Mouse (Mus musculus) embryonic facial prominence, embryonic 13.5 days (tissue): ENCODE measurements around the gene Nup188. TPM values are rescaled to one million over a fixed set of nuclear protein-coding genes. Genes with fewer than 3 reads are reported as not detected.
A peak's percentile ranks its signal among the peaks of the same experiment; 100 is the strongest.

Experiments
- ATAC-seq: fragments of 200-750 bp; cut with Nextera tagmentation; 2 replicates; pipeline ENCODE4 v1.8.0; 2017; ENCODE audit warnings: low read depth; ENCODE audit not compliant: insufficient number of reproducible peaks, insufficient read depth, low FRiP score, low TSS enrichment
- H3K27ac ChIP-seq: fragments of 300-500 bp; sonication (generic); 2 replicates; pipeline ENCODE4 v1.5.1; 2015; ENCODE audit warnings: moderate library complexity, mild to moderate bottlenecking, inconsistent platforms
- H3K27me3 ChIP-seq: fragments of 300-500 bp; sonication (generic); 2 replicates; pipeline ENCODE4 v1.6.1; 2015; ENCODE audit warnings: mild to moderate bottlenecking, inconsistent platforms
- H3K36me3 ChIP-seq: fragments of 300-500 bp; sonication (generic); 2 replicates; pipeline ENCODE4 v1.6.1; 2015; ENCODE audit warnings: mild to moderate bottlenecking, inconsistent platforms
- H3K4me1 ChIP-seq: fragments of 300-500 bp; sonication (generic); 2 replicates; pipeline ENCODE4 v1.6.1; 2015; ENCODE audit warnings: inconsistent platforms
- H3K4me2 ChIP-seq: fragments of 300-500 bp; sonication (generic); 2 replicates; pipeline ENCODE4 v1.6.1; 2015; ENCODE audit warnings: moderate library complexity, mild to moderate bottlenecking, inconsistent platforms
- H3K4me3 ChIP-seq: fragments of 300-500 bp; sonication (generic); 2 replicates; pipeline ENCODE4 v1.5.1; 2015; ENCODE audit warnings: mild to moderate bottlenecking, inconsistent platforms
- H3K9ac ChIP-seq: fragments of 300-500 bp; sonication (generic); 2 replicates; pipeline ENCODE4 v1.6.1; 2015; ENCODE audit warnings: mild to moderate bottlenecking, inconsistent platforms
- H3K9me3 ChIP-seq: fragments of 300-500 bp; sonication (generic); 2 replicates; pipeline ENCODE4 v1.6.1; 2016; ENCODE audit warnings: inconsistent platforms
- WGBS: fragments of 180-500 bp; shearing (Covaris S2); methylation state at CpG from one replicate; pipeline ENCODE4 v1.1.7; 2015; ENCODE audit warnings: mixed read lengths; 5-methylcytosine and 5-hydroxymethylcytosine counted together
- polyA plus RNA-seq: library from polyadenylated mRNA; unstranded; fragments of >200 nt; fragmentation: Nextera tagmentation; extraction: Ambion mirVana; gene quantifications from 2 replicates; pipeline ENCODE4 v1.2.1, GENCODE M21; 2015

The Nup188 gene
- polyA plus RNA-seq, 1 experiment from 2014 or later, result 40.7 TPM

DNA sequence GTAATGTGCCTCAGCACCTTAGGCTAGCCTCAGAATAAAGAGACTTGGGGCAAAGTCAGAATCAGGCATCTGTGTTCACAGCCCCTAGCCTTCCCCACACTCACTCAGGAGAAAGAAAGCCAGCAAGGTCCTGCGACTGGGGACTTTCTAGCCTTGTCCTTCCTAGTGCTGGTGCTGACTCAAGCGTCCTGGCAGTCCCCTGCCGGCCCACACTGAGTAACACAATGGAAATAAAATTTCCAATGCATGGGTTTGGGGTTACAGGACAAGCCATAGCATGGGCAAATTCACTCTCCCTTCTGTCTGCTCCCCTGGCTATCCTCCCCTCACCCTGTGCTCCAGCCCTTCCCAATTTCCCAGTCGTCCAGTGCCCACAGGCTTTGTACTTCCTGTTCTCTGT, 17.8 kb upstream of the Nup188 start:
- H3K27ac ChIP-seq, result no peak overlapping the region
- no peak overlapping the region for H3K4me3 ChIP-seq
- H3K36me3 ChIP-seq, result peaks cover 17% of the 10 kb centered on the region
- H3K4me2 ChIP-seq, result no peak overlapping the region
- ATAC-seq, result no peak
- no peaks in the 10 kb centered on the region for H3K9me3 ChIP-seq
- no peak overlapping the region for H3K9ac ChIP-seq
- H3K4me1 ChIP-seq, result peaks cover 41% of the 10 kb centered on the region
- H3K27me3 ChIP-seq, result no peaks in the 10 kb centered on the region
- WGBS, result 50% methylated on average over 4 of the region's 4 CpGs

DNA sequence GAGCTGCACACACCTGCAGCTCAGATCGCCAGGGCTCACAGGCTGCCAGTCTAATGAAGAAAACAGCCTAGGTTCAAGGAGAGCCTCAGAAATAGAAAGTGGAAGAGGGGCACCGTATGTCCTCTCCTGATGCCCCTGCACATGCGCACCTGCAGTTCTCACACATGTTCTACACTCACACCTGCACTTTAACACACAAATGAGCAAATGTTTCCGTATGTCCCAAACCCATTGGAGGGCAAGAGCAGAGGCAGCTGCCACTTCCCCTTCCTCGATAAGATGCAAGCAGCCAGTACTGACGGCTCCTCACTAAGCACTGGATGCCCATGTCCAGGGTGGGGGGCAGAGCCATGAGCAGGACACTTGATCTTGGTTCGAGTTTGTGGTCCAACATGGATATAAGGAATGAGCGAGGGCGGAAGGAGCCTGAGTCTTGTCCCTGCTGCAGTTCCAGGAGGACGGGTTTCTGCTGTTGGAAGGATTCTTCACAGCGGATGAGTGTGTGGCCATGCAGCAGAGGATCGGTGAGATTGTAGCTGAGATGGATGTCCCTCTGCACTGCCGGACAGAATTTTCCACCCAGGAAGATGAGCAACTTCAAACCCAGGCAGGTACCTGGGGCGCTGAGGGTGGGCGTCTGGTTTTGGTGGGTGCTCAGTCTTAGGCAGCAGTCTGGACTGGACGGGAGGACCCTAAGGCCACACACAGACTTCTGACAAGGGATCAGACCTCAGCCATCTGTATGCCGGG, 16.8 kb upstream of the Nup188 start:
- peaks cover 7% of the 10 kb centered on the region for H3K36me3 ChIP-seq
- H3K4me1 ChIP-seq, result peaks cover 34% of the 10 kb centered on the region
- no peak overlapping the region for H3K4me3 ChIP-seq
- no peak overlapping the region for H3K9ac ChIP-seq
- H3K27me3 ChIP-seq, result no peaks in the 10 kb centered on the region
- no peaks in the 10 kb centered on the region for H3K9me3 ChIP-seq
- no peak for ATAC-seq
- H3K4me2 ChIP-seq, result no peak overlapping the region
- WGBS, result 85% methylated on average over 17 of the region's 17 CpGs
- H3K27ac ChIP-seq, result peak overlapping the region; percentile 56; the same call in 1 of the 2 replicates

DNA sequence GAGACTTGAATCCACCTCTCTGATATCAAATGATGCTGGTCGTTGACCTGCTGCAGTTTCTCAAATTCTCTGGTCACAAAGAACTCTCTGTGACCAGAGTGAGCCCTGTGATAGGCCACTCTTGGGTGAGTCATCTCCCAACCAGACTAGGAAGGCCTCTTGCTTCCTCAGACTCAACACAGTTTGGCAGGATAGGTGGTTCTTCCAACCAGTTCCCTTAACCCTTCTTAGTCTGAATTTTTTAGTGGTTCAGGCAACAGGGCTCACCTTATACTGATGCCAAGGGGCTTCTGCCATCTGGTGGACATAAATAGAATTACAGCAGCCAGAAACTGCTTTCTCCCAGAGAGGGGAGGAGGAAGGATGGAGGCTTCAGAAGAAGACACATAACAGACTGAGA, 16.1 kb upstream of the Nup188 start:
- Histone ChIP-seq H3K9ac (no peak overlapping the region), H3K27me3 (no peaks in the 10 kb centered on the region), H3K4me2 (no peak overlapping the region), H3K4me3 (no peak overlapping the region), H3K27ac (0 out of 2 replicates have a peak overlapping the region, but pooled peaks have one; percentile 56), H3K4me1 (peaks cover 28% of the 10 kb centered on the region), H3K9me3 (no peaks in the 10 kb centered on the region), H3K36me3 (no peaks in the 10 kb centered on the region)
- WGBS, result 14% methylated on average over 1 of the region's 1 CpGs
- peak; percentile 66; the same call in 1 of the 2 replicates for ATAC-seq

- H3K4me2 ChIP-seq, result no peak within 1 kb of the TSS
- no peaks in the 10 kb centered on the region for H3K27me3 ChIP-seq
- H3K9me3 ChIP-seq, result no peaks in the 10 kb centered on the region
- 83% methylated on average over 11 of the region's 11 CpGs for WGBS
- H3K4me1 ChIP-seq, result peaks cover 12% of the 10 kb centered on the region
- H3K4me3 ChIP-seq, result no peak within 1 kb of the TSS
- no peak within 1 kb of the TSS for H3K27ac ChIP-seq
- H3K9ac ChIP-seq, result no peak within 1 kb of the TSS
- no peak for ATAC-seq
- H3K36me3 ChIP-seq, result peaks cover 21% of the 10 kb centered on the region; the same call in 1 of the 2 replicates
These were observed 5.5 kb upstream of the Nup188 start, which contains the start of gene Gm28038 for GRCm38 (mm10) chr2:30280743-30281142. TSS of gene Gm28038 (plus strand) at chr2:30281043.

DNA sequence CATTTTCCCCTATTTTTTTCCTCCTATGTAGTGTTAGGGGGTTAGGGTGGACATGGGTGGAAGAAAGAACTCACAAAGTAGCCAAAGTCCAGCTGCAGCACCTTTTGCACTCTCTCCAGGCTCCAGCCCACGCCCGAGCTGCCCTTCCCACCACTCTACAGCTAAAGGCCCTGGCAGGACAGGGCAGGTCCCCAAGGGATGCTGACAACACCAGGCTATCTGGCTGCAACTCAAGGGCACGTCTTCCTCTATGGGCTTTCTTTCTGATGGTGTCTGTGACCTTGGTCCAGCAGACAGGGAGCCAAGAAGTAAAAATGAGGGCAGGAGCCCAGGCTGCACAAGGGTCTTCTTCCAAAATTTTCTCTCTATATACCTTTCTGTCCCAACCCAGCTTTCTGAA, 4.5 kb upstream of the Nup188 start:
- H3K27me3 ChIP-seq, result no peaks in the 10 kb centered on the region
- peaks cover 21% of the 10 kb centered on the region; the same call in 1 of the 2 replicates for H3K36me3 ChIP-seq
- no peak overlapping the region for H3K27ac ChIP-seq
- no peak overlapping the region for H3K9ac ChIP-seq
- peaks cover 12% of the 10 kb centered on the region for H3K4me1 ChIP-seq
- H3K4me3 ChIP-seq, result no peak overlapping the region
- WGBS, result 72% methylated on average over 3 of the region's 3 CpGs
- H3K4me2 ChIP-seq, result no peak overlapping the region
- no peak for ATAC-seq
- H3K9me3 ChIP-seq, result no peaks in the 10 kb centered on the region

- no peaks in the 10 kb centered on the region for H3K27me3 ChIP-seq
- peaks cover 24% of the 10 kb centered on the region for H3K4me1 ChIP-seq
- 87% methylated on average over 2 of the region's 2 CpGs for WGBS
- H3K27ac ChIP-seq, result no peak overlapping the region
- ATAC-seq, result no peak
- no peak overlapping the region for H3K9ac ChIP-seq
- H3K4me2 ChIP-seq, result no peak overlapping the region
- peaks cover 21% of the 10 kb centered on the region; the same call in 1 of the 2 replicates for H3K36me3 ChIP-seq
- no peak overlapping the region for H3K4me3 ChIP-seq
- no peaks in the 10 kb centered on the region for H3K9me3 ChIP-seq
These were observed 3.0 kb upstream of the Nup188 start for GRCm38 (mm10) chr2:30283193-30283592.

DNA sequence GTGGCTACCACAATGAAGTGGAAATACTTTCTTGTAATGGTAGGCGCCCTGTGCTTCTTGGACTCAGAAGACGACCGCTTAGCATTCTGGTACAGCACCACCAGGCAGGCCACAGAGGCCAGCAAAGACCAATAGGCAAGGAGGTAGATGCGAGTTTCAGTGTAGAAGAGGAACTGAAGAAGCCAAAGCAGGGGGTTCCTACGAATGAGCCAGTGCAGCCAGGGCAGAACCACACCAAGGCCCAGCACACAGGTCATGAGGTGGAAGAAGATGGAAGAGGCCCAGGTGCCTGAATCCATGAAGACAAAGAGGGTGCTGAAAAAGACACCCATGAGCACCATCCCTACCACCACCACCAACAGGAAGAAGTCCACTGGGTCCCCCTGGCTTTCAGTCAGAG, 1.2 kb upstream of the Nup188 start:
- Histone ChIP-seq H3K27me3 (no peaks in the 10 kb centered on the region), H3K9ac (no peak overlapping the region), H3K4me3 (peak overlapping the region; percentile 89), H3K9me3 (no peaks in the 10 kb centered on the region), H3K4me1 (peaks cover 24% of the 10 kb centered on the region), H3K27ac (no peak overlapping the region), H3K4me2 (peak overlapping the region; percentile 98), H3K36me3 (peaks cover 22% of the 10 kb centered on the region; the same call in 1 of the 2 replicates)
- WGBS, result 91% methylated on average over 5 of the region's 5 CpGs
- no peak for ATAC-seq

DNA sequence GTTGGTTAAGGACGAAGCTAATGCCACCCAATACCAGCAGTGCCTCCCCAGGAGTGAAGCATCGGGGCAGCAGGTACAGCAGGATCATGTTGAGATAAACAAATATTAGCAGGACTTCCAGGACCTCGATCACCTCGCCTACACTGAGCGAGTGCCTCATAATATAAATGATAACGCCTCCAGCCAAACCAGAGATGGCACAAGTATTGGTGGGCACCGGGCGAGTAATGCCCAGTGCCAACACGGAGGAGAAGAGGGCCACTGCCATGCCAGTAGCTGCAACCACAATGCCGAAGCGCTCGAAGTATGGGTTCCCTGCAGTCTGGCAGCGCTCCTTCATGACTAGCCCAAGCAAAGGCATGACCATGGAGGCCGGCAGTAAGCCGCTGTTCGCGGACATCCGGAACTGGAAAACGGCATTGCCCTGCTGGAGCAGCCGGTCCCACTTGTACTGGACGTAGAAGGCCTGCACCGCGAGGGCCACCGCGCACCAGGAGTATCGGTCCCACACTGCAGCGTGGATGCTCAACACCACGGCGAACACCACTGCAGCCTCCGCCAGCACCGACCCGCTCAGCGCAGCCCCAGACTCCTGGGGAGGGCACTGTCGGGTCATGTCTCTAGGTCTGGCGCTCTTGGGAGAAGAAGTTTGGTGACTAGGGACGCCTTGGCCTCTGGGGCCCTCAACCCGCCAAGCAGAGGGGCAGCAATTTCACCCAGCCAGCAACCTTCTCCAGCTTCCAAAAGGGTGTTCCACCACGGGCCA, 598 bp upstream of the Nup188 start:
- H3K4me1 ChIP-seq, result peaks cover 24% of the 10 kb centered on the region
- H3K9me3 ChIP-seq, result no peaks in the 10 kb centered on the region
- 12% methylated on average over 38 of the region's 38 CpGs for WGBS
- H3K9ac ChIP-seq, result peak overlapping the region; percentile 94
- peak; percentile 27; the same call in 1 of the 2 replicates for ATAC-seq
- H3K36me3 ChIP-seq, result peaks cover 28% of the 10 kb centered on the region
- peak overlapping the region; percentile 98 for H3K4me2 ChIP-seq
- peak overlapping the region; percentile 89 for H3K4me3 ChIP-seq
- H3K27ac ChIP-seq, result peak overlapping the region; percentile 22; the same call in 1 of the 2 replicates
- H3K27me3 ChIP-seq, result no peaks in the 10 kb centered on the region

GRCm38 (mm10) chr2:30287027-30287373, 803 bp downstream of the Nup188 start:
- Histone ChIP-seq H3K4me3 (peak overlapping the region; percentile 89), H3K27me3 (no peaks in the 10 kb centered on the region), H3K9me3 (no peaks in the 10 kb centered on the region), H3K9ac (peak overlapping the region; percentile 94), H3K4me2 (peak overlapping the region; percentile 98), H3K27ac (peak overlapping the region; percentile 81), H3K4me1 (peaks cover 24% of the 10 kb centered on the region), H3K36me3 (peaks cover 30% of the 10 kb centered on the region)
- 1% methylated on average over 10 of the region's 10 CpGs for WGBS
- no peak for ATAC-seq

DNA sequence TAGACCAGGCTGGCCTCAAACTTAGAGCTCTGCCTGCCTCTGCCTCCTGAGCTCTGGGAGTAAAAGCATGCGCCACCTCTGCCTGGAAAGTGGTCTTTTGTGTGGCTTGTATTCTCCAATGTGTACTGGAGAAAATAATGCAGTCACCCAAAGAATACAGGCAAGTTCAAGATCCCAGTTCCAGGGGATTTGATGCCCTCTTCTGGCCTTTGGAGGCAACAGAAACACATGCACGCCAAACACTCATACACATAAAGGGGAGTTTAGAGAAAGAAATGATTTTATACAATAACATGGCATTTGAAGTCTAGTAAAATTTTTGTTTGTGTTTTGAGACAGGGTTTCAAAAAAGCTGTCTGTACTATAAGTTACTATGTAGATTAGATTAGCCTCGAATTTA, 13.3 kb downstream of the Nup188 start:
- peaks cover 75% of the 10 kb centered on the region for H3K36me3 ChIP-seq
- no peak overlapping the region for H3K27ac ChIP-seq
- WGBS, result 78% methylated on average over 3 of the region's 3 CpGs

GRCm38 (mm10) chr2:30299966-30300365, 13.8 kb downstream of the Nup188 start:
- no peaks in the 10 kb centered on the region for H3K9me3 ChIP-seq

More for the DNA sequence above, 13.3 kb downstream of the Nup188 start:
- Histone ChIP-seq H3K4me3 (no peak overlapping the region), H3K9ac (no peak overlapping the region), H3K27me3 (no peaks in the 10 kb centered on the region), H3K4me1 (no peaks in the 10 kb centered on the region), H3K4me2 (no peak overlapping the region), H3K9me3 (no peaks in the 10 kb centered on the region)
- ATAC-seq, result no peak

More at GRCm38 (mm10) chr2:30299966-30300365, 13.8 kb downstream of the Nup188 start:
- H3K9ac ChIP-seq, result 0 out of 2 replicates have a peak overlapping the region, but pooled peaks have one; percentile 2
- H3K36me3 ChIP-seq, result peaks cover 80% of the 10 kb centered on the region
- H3K27me3 ChIP-seq, result no peaks in the 10 kb centered on the region
- H3K4me3 ChIP-seq, result no peak overlapping the region
- H3K4me2 ChIP-seq, result no peak overlapping the region
- H3K27ac ChIP-seq, result no peak overlapping the region
- H3K4me1 ChIP-seq, result no peaks in the 10 kb centered on the region
- ATAC-seq, result no peak
- WGBS, result 88% methylated on average over 5 of the region's 5 CpGs
